Comparison of ENCODE assay signal across 21 mouse cellular contexts in genomic region chr17:34643379-34643778, GRCm38 (mm10). TPM values are rescaled to one million over a fixed set of nuclear protein-coding genes. Genes with fewer than 3 reads are reported as not detected.
DNase-seq lines count a peak whose midpoint lies in the region; ATAC-seq and TF ChIP-seq lines count a peak whose summit lies in the region.
"Had no signal": no experiment of that assay in that cellular context is flagged by ENCODE, and none has a peak within 500 bp of the region (broad histone marks: within the 10 kb centered on the region; RNA-seq: fewer than 3 reads in every experiment).

No protein-coding gene starts in this region.

- H3K4me1 ChIP-seq in kidney, adult 2 months (ENCODE audit: control insufficient read depth, insufficient read depth, low read length): peaks cover 3% of the 10 kb centered on the region; the same call in 1 of the 2 replicates
- H3K4me1 ChIP-seq in kidney, embryonic 15.5 days: peaks cover 44% of the 10 kb centered on the region
- H3K4me1 ChIP-seq in liver, embryonic 11.5 days (replicated peaks; ENCODE audit: control insufficient read depth, insufficient read depth, low read length): peaks cover 19% of the 10 kb centered on the region

- no peak overlapping the region for H3K4me3 ChIP-seq in kidney, adult 2 months (ENCODE audit: insufficient read depth, low read depth, low read length)
- H3K4me3 ChIP-seq in kidney, embryonic 15.5 days (replicated peaks): no peak overlapping the region
- H3K4me3 ChIP-seq in myocyte: no peak overlapping the region
- no peak overlapping the region for H3K4me3 ChIP-seq in liver, embryonic 11.5 days (ENCODE audit: low read depth, low read length)
- H3K4me3 ChIP-seq: embryonic facial prominence, embryonic 12.5 days; embryonic facial prominence, embryonic 15.5 days; gastrocnemius, adult 2 months; hindbrain, embryonic 12.5 days; hindbrain, embryonic 15.5 days had no signal

- H3K9ac ChIP-seq in kidney, embryonic 15.5 days: no peak overlapping the region
- no peak overlapping the region for H3K9ac ChIP-seq in liver, embryonic 11.5 days (ENCODE audit: low read depth, low read length)
- H3K9ac ChIP-seq: embryonic facial prominence, embryonic 12.5 days; embryonic facial prominence, embryonic 15.5 days; forebrain, postnatal 0 days; hindbrain, embryonic 12.5 days; hindbrain, embryonic 15.5 days had no signal

- no peaks in the 10 kb centered on the region for H3K9me3 ChIP-seq in kidney, embryonic 15.5 days (replicated peaks)
- H3K9me3 ChIP-seq in liver, embryonic 11.5 days (ENCODE audit: control insufficient read depth, low read length): no peaks in the 10 kb centered on the region
- H3K9me3 ChIP-seq: embryonic facial prominence, embryonic 12.5 days; embryonic facial prominence, embryonic 15.5 days; hindbrain, embryonic 12.5 days; hindbrain, embryonic 15.5 days had no signal

- H3K27ac ChIP-seq in kidney, adult 2 months (ENCODE audit: insufficient read depth, low read depth, low read length): 0 out of 2 replicates have a peak overlapping the region, but pooled peaks have one; percentile 8
- no peak overlapping the region for H3K27ac ChIP-seq in kidney, embryonic 15.5 days
- H3K27ac ChIP-seq in liver, embryonic 11.5 days (ENCODE audit: low read depth, low read length): no peak overlapping the region
- H3K27ac ChIP-seq: gastrocnemius, adult 2 months; hindbrain, embryonic 12.5 days; hindbrain, embryonic 15.5 days had no signal

- no peak for TF ChIP-seq POLR2A in kidney, adult 2 months (IDR thresholded peaks at IDR 0.05; ENCODE audit: low read depth, low read length)
- TF ChIP-seq POLR2A in myocyte (IDR thresholded peaks at IDR 0.05; ENCODE audit: insufficient read length, low read depth): no peak

- TF ChIP-seq CTCF in kidney, adult 2 months (conservative IDR thresholded peaks at IDR 0.05; ENCODE audit: insufficient read depth, insufficient read length, low read depth, low read length): no peak

- no peaks in the 10 kb centered on the region for H3K27me3 ChIP-seq in kidney, adult 2 months (replicated peaks; ENCODE audit: control insufficient read depth, insufficient read depth, low read length)
- H3K27me3 ChIP-seq in kidney, embryonic 15.5 days: no peaks in the 10 kb centered on the region
- H3K27me3 ChIP-seq in myocyte (ENCODE audit: control insufficient read depth, insufficient read depth, insufficient read length): no peaks in the 10 kb centered on the region
- no peaks in the 10 kb centered on the region for H3K27me3 ChIP-seq in liver, embryonic 11.5 days (replicated peaks; ENCODE audit: control insufficient read depth, insufficient read depth, low read length)
- H3K27me3 ChIP-seq: embryonic facial prominence, embryonic 12.5 days; embryonic facial prominence, embryonic 15.5 days; hindbrain, embryonic 12.5 days; hindbrain, embryonic 15.5 days had no signal

- no peaks in the 10 kb centered on the region for H3K36me3 ChIP-seq in kidney, adult 2 months (ENCODE audit: control insufficient read depth, insufficient read depth, low read length)
- H3K36me3 ChIP-seq in kidney, embryonic 15.5 days: no peaks in the 10 kb centered on the region; the same call in 1 of the 2 replicates
- H3K36me3 ChIP-seq in myocyte (ENCODE audit: control insufficient read depth, insufficient read depth): no peaks in the 10 kb centered on the region
- H3K36me3 ChIP-seq in liver, embryonic 11.5 days (ENCODE audit: control insufficient read depth, insufficient read depth, low read length): peaks cover 2% of the 10 kb centered on the region; the same call in 1 of the 2 replicates
- H3K36me3 ChIP-seq: embryonic facial prominence, embryonic 12.5 days; hindbrain, embryonic 12.5 days; hindbrain, embryonic 15.5 days had no signal

- peaks cover 9% of the 10 kb centered on the region for H3K79me2 ChIP-seq in myocyte (ENCODE audit: control insufficient read depth, insufficient read depth)

- 63% methylated on average over 4 of the region's 4 CpGs for WGBS in kidney, adult 2 months
- 91% methylated on average over 4 of the region's 4 CpGs for WGBS in kidney, embryonic 15.5 days
- 85% methylated on average over 4 of the region's 4 CpGs for WGBS in liver, embryonic 11.5 days

- no peak overlapping the region for H3ac ChIP-seq in myocyte (ENCODE audit: control insufficient read depth, insufficient read length)

- DNase-seq in cerebellum, adult 11-12 months: peak; percentile 38
- DNase-seq in cerebellum, adult 11 months: no peak
- peak; percentile 58 for DNase-seq in kidney, adult 2 months
- DNase-seq in liver, embryonic 11.5 days (ENCODE audit: low spot score): no peak
- no peak for DNase-seq in adrenal gland, postnatal 4 days (ENCODE audit: low spot score in 2 of 2)
- DNase-seq: adrenal gland, adult 8-10 months; adrenal gland, postnatal 25 days; forebrain, postnatal 0 days; gastrocnemius, postnatal 14 days had no signal

- no peak overlapping the region for H3K4me2 ChIP-seq in kidney, embryonic 15.5 days
- peak overlapping the region; percentile 47 for H3K4me2 ChIP-seq in myocyte (ENCODE audit: low read depth)
- no peak overlapping the region for H3K4me2 ChIP-seq in liver, embryonic 11.5 days
- H3K4me2 ChIP-seq: embryonic facial prominence, embryonic 12.5 days; embryonic facial prominence, embryonic 15.5 days; heart, embryonic 11.5 days; hindbrain, embryonic 12.5 days; hindbrain, embryonic 15.5 days had no signal

- no peak for ATAC-seq in kidney, embryonic 15.5 days (replicated peaks; ENCODE audit: low FRiP score)
- ATAC-seq in liver, embryonic 11.5 days (replicated peaks; ENCODE audit: low FRiP score): no peak
- ATAC-seq: activated CD4-positive, CD25-positive, alpha-beta regulatory T cell, adult 4 months; forebrain, embryonic 14.5 days; forebrain, postnatal 0 days had no signal

TF ChIP-seq in myocyte, 11 proteins besides CTCF, POLR2A, EP300 and RAD21:
- TF ChIP-seq TCF3 (IDR thresholded peaks at IDR 0.05; ENCODE audit: insufficient read length, low read depth): no peak
- TF ChIP-seq MYOG (IDR thresholded peaks at IDR 0.05; ENCODE audit: control insufficient read depth in 1 of 3, insufficient read depth in 1 of 3, insufficient read length in 2 of 3, low read depth in 2 of 3): no peak
- TF ChIP-seq TCF12 (IDR thresholded peaks at IDR 0.05; ENCODE audit: insufficient read depth, poor library complexity, severe bottlenecking): no peak
- no peak for TF ChIP-seq POLR2AphosphoS2 (IDR thresholded peaks at IDR 0.05; ENCODE audit: insufficient read length, low read depth)
- no peak for TF ChIP-seq REST (IDR thresholded peaks at IDR 0.05; ENCODE audit: insufficient read depth, insufficient read length)
- no peak for TF ChIP-seq USF1 (IDR thresholded peaks at IDR 0.05; ENCODE audit: low read depth)
- no peak for TF ChIP-seq MAX (IDR thresholded peaks at IDR 0.05; ENCODE audit: low read depth)
- no peak for TF ChIP-seq SRF (IDR thresholded peaks at IDR 0.05; ENCODE audit: control insufficient read depth, insufficient read length, low read depth)
- TF ChIP-seq E2F4 (IDR thresholded peaks at IDR 0.05; ENCODE audit: insufficient read depth): no peak
- no peak for TF ChIP-seq CEBPB (IDR thresholded peaks at IDR 0.05; ENCODE audit: insufficient read depth, poor library complexity, severe bottlenecking)
- no peak for TF ChIP-seq MYOD1 (IDR thresholded peaks at IDR 0.05; ENCODE audit: control insufficient read depth in 1 of 3, insufficient read length in 2 of 3, low read depth in 2 of 3)
TF ChIP-seq in myocyte: peak in this region for 0.

RNA-seq across cellular contexts. Expression of gene Fkbpl, which starts 1.2 kb away (rescaled TPM):
- 5.5 and 5.8 TPM in 2 replicates for polyA plus RNA-seq in kidney, adult 2 months (2012; rRNA removed)
- 17.2 and 18.4 TPM in 2 replicates for polyA plus RNA-seq in kidney, embryonic 15.5 days (2015; fragmentation: Nextera tagmentation; extraction: Ambion mirVana)
- polyA plus RNA-seq in myocyte (2012; fragmentation: generic; extraction: Trizol): 13.5 TPM
- polyA plus RNA-seq in liver, embryonic 11.5 days (2014; fragmentation: Nextera tagmentation; extraction: Ambion mirVana): 9.5 and 9.7 TPM in 2 replicates
- total RNA-seq in adrenal gland, postnatal 4 days (2021): 10 to 100 TPM; 13.2 to 16.3 TPM

RNA-seq across cellular contexts. Expression of gene Atf6b, which starts 3.6 kb away (rescaled TPM):
- 52.5 and 65.5 TPM in 2 replicates for polyA plus RNA-seq in kidney, adult 2 months (2012; rRNA removed)
- polyA plus RNA-seq in kidney, embryonic 15.5 days (2015; fragmentation: Nextera tagmentation; extraction: Ambion mirVana): 86.2 and 98.2 TPM in 2 replicates
- polyA plus RNA-seq in myocyte (2012; fragmentation: generic; extraction: Trizol): 42.5 TPM
- polyA plus RNA-seq in liver, embryonic 11.5 days (2014; fragmentation: Nextera tagmentation; extraction: Ambion mirVana): 39.9 and 48.5 TPM in 2 replicates
- total RNA-seq in adrenal gland, postnatal 4 days (2021): 10 to 100 TPM; 48.1 to 52.3 TPM

RNA-seq across cellular contexts. Expression of gene Prrt1, which starts 14.0 kb away (rescaled TPM):
- polyA plus RNA-seq in kidney, adult 2 months (2012; rRNA removed): 2.7 and 3.2 TPM in 2 replicates
- polyA plus RNA-seq in kidney, embryonic 15.5 days (2015; fragmentation: Nextera tagmentation; extraction: Ambion mirVana): 0.24 and 0.35 TPM in 2 replicates
- polyA plus RNA-seq in myocyte (2012; fragmentation: generic; extraction: Trizol): not detected
- polyA plus RNA-seq in liver, embryonic 11.5 days (2014; fragmentation: Nextera tagmentation; extraction: Ambion mirVana): not detected in 2 replicates
- 10 to 100 TPM; 10.7 to 11.5 TPM for total RNA-seq in adrenal gland, postnatal 4 days (2021)
- total RNA-seq: common myeloid progenitor, adult 5-6 weeks; hematopoietic stem cell, adult 5-6 weeks had no signal
- polyA plus RNA-seq: heart, embryonic 11.5 days had no signal

RNA-seq across cellular contexts. Expression of gene Ppt2, which starts 15.1 kb away (rescaled TPM):
- polyA plus RNA-seq in kidney, adult 2 months (2012; rRNA removed): 118 and 123 TPM in 2 replicates
- polyA plus RNA-seq in kidney, embryonic 15.5 days (2015; fragmentation: Nextera tagmentation; extraction: Ambion mirVana): 36.5 and 39.1 TPM in 2 replicates
- 21.9 TPM for polyA plus RNA-seq in myocyte (2012; fragmentation: generic; extraction: Trizol)
- polyA plus RNA-seq in liver, embryonic 11.5 days (2014; fragmentation: Nextera tagmentation; extraction: Ambion mirVana): 23.1 and 25.8 TPM in 2 replicates
- total RNA-seq in adrenal gland, postnatal 4 days (2021): 10 to 100 TPM; 52.6 to 62.3 TPM

RNA-seq across cellular contexts. Expression of gene Tnxb, which starts 27.0 kb away (rescaled TPM):
- 5.5 and 8.5 TPM in 2 replicates for polyA plus RNA-seq in kidney, adult 2 months (2012; rRNA removed)
- polyA plus RNA-seq in kidney, embryonic 15.5 days (2015; fragmentation: Nextera tagmentation; extraction: Ambion mirVana): 0.35 and 0.75 TPM in 2 replicates
- polyA plus RNA-seq in myocyte (2012; fragmentation: generic; extraction: Trizol): under 0.01 TPM
- 0.10 TPM in 1 of 2 replicates, not detected in the other for polyA plus RNA-seq in liver, embryonic 11.5 days (2014; fragmentation: Nextera tagmentation; extraction: Ambion mirVana)
- 10 to 100 TPM; 29.4 to 33.0 TPM for total RNA-seq in adrenal gland, postnatal 4 days (2021)
- total RNA-seq: common myeloid progenitor, adult 5-6 weeks had no signal
- polyA plus RNA-seq: activated CD4-positive, CD25-positive, alpha-beta regulatory T cell, adult 4 months had no signal

Comparison
In these comparisons a context has a peak if more than half of its experiments do, and no peak if none do; other contexts are left out.
1. DNase-seq: peak in cerebellum, adult 11-12 months (single experiment) and kidney, adult 2 months (single experiment); none in cerebellum, adult 11 months (single experiment), liver, embryonic 11.5 days (single experiment) and adrenal gland, postnatal 4 days (0 of 2).